Mouse (Mus musculus) 3134 (cell line): ENCODE measurements at regions not wholly inside any gene's neighbourhood (a gene's known extent, or its start where the extent isn't known, plus 50 kb on each side); places are given as distances from the start of the nearest gene placed in this dataset.

Source experiments
- DNase-seq: peaks from one replicate; pipeline ENCODE4 v3.0.0-alpha.2; 2011; ENCODE audit warnings: low spot score; ENCODE audit not compliant: insufficient read length; ENCODE audit errors: extremely low read depth

DNA sequence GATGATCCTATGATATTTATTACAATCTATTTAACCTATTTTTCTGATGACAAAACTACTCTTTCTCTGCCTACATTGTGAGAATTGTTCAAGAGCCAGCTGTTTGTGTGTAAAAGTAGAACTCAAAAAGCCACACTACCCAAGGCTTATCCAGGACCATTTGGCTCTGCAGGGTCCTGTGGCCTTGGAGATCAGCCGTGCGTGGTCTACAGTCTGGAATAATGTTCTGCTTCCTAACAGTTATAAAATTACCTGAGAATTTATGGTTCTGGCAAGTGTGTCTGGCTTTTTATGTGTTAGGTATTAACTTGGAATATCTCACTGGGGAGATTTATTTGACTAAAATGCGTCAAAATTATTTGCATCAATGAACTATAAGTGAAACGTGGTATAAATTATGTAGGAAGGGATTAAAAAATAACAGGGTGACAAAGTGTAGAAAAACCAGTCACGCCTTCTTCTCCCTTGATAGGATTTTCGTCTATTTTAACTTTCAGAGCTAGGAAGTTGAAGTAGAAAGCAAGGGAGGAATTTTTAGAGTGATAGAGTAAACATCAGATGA lies 1789.0 kb upstream of the Gm7489 start:
- DNase-seq: no peak

DNA sequence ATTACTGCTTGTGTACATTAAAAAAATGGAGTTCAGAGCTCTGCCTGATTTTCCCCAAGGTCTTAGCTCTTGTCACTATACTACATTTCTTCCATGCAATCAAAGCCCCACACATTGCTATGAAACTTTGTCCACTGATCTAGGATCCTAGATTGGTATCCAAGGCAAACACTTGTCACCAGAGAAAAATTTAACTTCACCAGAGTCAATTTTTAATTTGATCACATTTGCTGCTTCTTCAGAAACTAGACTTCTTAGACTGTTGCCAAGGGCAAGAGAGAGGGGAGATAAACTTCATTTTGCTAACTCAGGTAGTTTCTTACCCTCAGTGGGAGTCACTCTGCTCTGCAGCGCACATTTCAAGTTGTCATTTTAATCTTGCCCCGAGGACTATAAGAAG lies 1775.9 kb upstream of the Gm7489 start:
- no peak for DNase-seq

DNA sequence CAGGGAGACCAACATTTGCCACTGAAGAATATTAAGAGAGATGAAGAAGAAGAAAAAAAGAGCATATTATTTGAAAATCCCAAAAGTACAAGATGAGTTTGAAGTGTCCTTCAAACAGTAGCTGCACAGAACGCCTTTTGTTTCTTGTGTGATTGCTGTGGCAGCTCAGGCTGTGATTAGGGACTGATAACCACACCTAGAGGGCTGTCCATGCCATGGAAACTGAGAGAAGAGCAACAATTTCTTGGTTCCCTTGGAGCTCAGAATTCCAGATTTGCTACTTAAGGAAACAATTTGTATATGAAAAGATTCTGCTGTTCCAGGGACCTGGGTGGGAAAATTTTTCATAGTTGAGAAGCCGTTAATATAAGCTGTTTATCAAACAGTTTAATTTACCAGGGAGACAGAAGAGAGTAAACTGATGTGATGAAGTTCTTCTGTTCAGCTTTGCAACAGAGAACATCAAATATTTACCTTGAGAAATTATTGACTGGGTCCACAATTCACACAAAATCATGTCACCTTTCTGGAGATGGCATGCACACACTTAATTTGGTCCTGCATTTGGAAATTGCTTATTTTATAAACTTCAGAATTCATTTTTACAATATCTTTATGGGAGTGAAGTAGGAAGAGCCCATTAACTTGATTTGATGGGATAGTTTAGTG lies 1770.2 kb upstream of the Gm7489 start:
- DNase-seq: no peak

DNA sequence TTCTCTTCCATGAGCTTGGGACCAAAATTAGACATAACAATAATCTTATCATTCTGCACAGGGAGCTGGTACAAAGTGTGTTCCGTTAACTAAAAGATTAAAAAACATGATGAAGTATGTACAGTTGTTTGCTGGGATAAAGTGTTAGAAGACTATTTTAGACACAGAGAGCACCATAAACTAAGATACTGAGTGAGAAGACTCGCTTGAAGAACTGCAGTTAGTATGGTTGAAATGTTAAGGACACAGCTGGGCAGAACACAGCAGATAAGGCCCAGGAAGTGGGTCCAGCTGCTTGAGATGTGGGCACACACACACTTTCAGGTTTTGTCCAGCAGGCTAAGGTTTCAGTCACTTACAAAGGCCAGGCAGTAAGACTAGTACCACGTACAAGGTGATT lies 1748.0 kb upstream of the Gm7489 start:
- DNase-seq: no peak

DNA sequence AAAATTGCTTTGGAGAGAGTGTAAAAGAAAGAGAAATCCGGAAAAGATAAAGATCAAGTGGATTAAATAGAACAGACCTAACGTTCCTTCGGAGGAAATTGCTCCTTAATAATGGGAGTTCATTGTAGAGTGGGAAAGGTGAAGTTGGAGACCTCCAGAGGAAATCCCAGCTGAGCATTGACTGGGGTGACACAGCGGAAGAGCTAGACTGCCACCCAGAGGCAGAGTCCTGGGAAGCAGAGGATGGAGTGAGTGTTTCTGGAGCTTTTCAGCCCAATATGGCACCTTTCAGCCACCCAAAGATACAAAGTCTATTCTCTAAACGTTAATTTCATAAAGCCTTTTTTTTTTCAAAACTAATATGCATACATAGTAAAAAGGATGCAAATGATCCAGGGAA lies 1731.3 kb upstream of the Gm7489 start:
- DNase-seq: no peak

DNA sequence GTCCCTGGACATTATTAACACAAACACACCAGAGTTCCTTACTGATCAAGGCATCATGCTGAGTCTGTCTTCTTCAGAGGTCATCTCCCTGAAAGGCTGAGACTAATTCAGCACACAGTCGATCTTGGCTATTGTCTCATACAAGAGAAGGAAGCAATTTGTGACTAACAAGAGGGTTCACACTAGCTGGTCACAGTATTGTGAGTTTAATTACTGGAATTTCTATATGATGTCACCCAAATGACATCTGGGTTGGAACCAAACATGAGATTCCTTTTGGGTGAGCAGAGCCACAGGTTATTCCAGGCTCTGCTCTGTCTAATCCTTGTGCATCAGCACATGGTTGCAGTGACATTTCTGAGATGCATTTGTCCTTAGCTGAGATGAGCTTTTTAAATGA lies 1728.9 kb upstream of the Gm7489 start:
- no peak for DNase-seq

DNA sequence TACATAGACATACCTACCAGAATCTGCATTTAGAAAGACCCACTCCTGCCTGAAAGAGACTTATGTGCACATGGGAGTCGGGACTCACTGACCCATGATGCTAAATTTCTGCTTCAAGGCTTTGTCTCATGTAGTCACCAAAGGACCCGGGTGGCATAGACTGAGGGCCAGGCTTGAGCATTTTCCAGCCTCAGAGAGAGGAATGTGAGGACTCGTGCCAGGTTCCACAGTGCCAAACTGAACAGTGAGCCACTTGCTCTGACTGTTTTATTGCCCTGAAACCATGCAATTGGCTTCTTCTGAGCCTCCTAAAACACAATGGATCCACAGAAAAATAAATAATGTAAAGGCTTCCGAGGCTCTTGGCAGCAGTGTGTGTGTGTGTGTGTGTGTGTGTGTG lies 1727.9 kb upstream of the Gm7489 start:
- DNase-seq: peak; percentile 14

DNA sequence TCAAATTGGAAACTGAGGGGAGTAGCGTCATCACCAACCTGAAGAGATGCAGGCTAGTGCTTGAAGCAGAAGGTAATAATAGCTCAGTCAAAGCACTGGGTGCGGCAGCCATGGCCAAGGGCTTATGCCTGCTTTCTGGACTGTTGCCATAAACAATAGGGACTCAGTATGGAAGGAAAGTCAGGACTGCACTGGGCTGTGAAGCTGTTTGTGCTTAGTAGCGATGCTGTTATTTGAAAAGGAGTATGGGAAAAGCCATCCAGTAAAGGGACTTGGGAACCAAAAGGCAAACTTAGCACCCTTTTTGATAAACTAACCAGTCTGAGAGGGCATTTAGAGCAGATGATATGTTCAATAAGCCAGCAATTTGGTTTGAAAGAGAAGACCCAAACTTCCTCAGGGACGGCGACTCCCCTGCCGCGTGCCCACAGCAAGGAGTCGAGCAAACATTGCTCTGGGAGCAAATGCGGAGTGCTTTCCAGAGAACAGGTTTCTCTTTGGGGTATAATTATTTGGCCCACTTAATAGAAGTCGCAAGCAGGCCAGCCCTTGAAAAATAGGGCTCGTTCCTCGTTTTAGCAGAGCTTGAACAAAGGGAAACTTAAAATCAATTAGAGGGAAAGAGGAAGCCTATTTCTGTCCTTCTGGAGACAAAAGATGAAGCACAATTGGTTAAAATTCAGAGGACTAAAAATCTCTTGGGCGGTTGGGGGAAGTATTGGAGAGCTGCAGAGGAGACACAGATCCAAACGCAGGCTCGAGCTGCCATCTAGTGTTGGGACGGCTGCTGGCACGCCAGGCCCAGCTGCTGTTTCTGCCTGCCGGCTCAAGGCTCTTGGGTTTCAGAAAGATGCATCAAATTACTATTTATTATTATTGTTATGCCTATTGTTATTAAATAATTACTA lies 1724.3 kb upstream of the Gm7489 start:
- DNase-seq: peak; percentile 43

DNA sequence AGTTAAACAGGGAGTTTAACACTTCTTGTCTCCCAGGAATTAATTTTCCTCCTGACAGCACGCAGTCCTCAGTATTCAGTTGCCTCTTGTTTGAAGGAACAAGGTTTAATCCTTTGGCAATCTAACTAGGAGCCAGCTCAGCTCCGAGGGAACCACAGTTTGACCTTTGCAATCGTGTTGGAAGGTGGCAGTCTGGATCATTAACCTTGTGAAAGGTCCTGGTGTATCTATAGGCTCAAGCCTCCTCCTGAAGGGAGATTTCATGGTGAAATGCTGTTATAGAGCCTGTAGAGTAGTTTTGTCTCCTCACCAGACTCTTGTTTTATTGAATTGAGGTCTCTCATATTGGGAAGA lies 1723.6 kb upstream of the Gm7489 start:
- no peak for DNase-seq

DNA sequence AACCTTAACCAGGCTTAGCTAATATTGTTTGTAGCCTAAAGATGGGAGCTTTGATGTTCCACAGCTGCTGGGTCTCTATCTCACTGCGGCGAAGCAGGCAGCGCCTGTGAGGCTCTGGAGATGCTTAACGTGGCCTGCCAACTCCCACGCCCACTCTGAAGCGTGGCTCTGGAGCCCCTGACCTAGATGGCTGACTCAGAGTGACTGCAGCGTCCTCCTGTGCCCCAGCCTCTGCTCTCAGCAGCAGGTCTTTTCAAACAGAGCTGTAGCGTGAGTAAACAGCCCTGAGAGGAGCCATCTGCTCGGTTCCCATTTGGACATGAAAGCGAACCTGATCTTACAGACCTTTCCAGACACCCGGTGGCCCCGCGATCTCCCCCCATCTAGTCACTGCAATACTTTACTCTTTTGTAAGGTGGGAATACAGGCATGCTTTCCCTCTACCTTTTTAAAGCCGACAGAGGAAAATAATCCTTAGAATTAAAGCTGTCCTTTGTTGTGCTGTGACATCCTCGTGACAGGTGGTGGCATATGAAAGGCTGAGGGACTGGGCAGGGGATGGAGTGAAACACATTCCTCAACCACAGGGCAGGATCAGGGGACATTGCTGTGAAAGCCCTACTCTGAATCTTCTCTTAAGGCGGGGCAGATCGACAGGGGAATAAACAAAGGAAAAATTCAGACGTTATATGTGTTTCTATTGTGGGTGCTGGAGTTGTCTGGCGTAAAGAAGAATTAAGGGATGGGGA lies 1723.0 kb upstream of the Gm7489 start:
- DNase-seq: no peak

DNA sequence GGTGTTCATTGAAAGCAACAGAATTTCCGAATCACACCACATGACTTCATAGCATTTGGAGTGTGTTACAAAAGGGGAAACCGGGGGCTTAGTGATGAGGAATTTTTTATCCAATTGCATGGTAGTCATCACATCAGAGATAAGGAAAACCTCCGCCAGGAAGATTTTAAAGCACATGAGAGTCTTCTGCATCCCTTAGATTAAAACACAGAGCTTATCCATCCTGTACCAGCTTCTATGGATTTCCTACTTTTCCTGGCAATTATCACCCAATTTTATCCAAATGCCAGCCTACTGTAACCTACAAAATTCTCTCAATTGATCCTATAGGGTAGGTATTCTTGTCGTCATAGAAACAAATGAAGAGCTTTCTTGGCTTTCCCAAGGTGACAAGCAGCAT lies 1718.6 kb upstream of the Gm7489 start:
- DNase-seq: no peak

DNA sequence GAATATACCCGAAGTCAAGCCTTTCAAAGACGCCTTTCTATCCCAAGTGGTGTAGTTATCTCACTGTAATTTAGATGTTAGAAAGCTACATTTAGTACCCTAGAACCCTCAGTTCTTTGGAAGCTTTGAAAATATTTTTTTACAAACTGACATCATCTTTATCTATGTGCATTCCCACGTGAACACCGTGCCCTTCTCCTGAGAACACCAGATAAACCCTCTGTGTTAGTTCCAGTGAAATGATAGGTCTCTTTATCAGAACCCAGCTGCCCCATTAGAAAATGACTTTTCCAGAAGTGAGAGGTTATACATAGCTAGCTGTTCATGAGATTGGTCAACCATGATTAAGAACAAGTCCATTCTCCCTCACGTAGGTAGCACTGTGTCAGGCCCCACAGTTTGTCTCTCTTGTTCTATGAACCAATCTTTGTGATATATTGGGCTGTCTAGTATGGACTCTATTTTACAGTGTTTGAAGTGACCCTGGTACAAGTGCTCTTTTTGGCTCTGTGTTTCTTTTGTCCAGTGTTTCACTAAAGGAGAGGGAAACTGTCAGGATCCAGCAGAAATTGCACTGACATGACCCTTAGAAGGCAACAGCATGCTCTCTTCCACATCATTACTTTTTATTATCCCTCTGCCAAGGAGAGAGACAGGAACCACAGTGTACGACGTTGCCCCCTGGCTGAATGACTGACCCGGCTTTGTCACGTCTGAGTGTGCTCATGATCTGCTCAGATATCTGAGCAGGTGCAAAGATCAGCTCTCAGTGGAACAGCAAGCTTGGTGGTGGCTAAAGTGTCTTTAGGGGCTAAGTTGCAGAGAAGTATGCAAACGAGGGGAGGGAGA lies 1717.9 kb upstream of the Gm7489 start:
- DNase-seq: no peak

DNA sequence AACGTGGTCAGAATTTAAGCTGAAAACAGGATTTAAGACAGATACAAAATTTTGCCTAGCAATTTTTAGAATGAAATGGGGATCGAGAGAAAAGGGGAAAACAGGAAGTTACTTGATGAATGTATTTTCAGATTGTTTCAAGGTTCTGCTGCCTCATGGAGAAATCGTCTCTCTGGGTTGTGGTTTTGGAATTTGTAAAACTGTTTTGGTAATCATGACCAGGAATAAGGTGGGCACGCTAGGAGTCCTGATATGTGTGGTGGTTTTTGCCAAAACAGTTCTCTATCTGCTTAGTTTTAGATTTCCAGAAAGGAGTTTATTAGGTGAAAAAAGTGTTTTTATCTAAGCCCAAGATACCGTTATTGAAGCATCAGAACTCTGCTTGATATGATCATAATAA lies 1716.9 kb upstream of the Gm7489 start:
- no peak for DNase-seq

DNA sequence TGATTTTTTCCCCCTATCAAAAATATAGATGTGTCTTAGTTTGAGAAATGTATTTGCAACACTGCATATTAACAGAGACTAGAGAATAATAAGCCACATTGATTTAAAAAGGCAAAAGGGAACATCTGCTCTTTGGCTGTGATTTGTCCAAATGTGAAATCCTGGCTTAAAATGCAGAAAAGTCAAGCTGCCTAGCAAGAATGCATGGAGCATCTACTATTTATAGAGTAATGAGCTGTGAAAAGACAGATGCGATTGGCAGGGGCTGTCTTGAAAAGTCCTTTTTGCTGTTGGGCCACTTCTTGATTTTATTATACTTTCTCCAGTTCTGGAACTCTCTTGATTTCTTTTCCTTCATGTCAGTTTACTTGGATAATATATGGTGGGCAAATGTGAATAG lies 1707.8 kb upstream of the Gm7489 start:
- DNase-seq: no peak

DNA sequence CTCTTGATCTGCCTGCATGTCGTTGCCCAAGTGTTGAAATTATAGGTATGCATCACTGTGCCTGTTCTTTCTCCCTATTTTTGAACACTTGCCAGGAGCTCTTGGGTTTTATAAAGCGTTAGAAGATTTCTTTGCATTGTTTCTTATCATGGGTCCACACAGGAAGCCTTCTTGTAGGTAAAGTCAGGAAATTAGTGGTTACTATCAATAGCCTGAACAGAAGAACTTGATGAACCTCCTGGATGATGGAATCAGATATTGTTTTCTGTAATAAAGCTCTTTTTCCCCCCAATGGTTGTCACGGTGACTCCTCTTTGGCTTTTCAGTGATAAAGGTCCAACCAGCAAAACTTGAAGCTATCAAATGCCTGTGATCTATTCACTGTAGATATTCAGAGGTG lies 1706.0 kb upstream of the Gm7489 start:
- no peak for DNase-seq

DNA sequence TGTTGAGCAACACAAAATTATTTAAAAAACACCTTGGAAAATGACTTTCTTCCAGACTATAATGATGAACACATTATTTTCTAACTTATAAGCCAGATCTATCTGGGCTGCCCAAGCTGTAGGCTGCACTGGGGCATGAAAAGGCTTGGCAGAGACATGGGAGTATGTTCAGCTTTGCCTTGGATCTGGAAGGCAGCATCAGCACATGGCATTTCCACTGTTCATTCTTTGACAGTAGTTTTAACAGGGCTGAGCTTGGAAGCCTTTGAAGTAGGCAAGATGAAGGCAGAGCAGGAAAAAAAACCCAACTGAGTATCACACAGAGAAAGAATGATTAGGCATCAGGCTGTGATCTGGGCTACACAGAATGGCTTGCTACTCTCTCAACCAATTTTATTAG lies 1705.3 kb upstream of the Gm7489 start:
- no peak for DNase-seq

DNA sequence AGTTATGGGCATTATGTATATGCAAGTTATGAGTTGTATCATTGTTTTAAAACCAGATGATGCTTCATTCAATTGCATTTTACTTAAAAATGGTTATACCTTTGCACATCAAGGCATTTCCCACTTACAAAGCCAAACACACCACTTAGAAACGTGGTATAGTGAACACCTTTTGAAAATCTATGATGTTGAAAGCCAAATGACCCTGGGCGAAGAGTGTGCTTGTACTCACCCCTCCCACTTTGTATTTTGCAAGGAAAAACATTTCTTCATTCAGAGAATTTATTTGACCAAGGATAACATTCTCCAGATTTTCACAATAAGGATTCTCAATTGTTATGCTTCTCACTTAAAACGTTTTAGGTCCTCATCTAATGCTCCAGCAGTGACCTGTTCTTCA lies 1693.5 kb upstream of the Gm7489 start:
- DNase-seq: no peak

DNA sequence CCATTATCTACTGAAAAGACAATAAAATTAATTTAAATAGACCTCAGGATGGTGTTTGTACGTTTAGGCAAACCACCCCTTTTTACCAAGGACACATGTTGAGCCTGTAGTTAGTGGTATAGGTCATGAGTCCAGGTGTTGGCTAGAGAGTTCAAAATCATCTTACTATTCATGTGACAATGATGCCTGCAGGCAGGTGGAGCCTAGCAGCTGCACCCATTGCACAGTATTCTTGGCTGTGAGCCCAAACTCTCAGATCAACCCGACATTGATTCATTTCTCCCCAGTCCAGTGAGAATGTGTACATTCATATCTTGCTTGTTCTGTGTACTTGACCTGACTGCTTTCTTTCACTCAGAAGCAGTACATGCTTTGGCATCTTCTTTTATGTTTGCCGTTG lies 1677.4 kb upstream of the Gm7489 start:
- no peak for DNase-seq

DNA sequence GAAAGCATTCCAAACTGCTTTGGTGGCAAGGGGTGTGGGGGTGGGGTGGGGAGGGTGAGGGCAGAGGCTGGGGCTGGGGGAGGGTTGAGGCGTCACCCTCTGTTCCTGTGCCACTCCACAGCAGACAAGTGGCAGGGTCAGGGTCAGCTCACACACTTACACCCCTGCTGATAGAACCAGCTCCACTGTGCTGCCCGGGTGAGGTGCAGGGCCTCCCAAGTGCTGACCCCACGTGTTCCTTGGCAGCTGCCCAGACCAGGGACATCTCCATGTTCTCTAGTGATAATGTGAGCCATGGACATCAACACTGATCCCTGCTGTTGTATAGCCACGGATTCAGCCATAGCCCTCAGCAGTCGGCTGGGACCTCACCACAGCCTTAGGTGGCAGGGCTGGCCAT lies 1652.3 kb upstream of the Gm7489 start:
- no peak for DNase-seq

DNA sequence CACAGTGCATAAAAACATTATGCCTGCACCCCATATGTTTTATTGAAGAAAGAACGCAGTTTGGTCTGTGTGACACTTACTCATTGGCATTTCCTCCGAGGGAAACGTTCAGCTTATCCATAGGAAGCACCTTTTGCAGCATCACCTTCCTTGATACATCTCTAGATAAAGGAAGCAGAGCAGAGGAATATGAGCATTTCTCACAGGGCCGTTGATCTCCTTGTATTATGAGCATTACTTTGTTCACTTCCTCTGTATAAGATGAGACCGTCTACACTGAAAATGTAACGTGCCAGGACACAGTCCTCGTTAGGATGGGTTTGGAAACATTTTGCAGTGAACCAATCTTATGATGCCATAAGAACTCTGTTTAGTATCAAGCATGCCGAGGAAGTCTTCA lies 1648.5 kb upstream of the Gm7489 start:
- DNase-seq: no peak
